Mouse (Mus musculus) frontal cortex, postnatal 25 days (tissue): ENCODE data around the gene Rhof.

Experiments
- DNase-seq, 2 experiments: peaks; one replicate each; pipeline ENCODE4 v3.0.0; 2022; ENCODE audit warnings: low spot score in 2 of 2

Gene Rhof

GRCm38 (mm10) chr5:123132308-123133071 lies at the start of gene Rhof:
Gene Rhof, minus strand, starts transcription at chr5:123132692.
- peak; percentile 77 to 78 for DNase-seq

- no peak for DNase-seq
Measured at GRCm38 (mm10) chr5:123181536-123181935, 49.0 kb upstream of the Rhof start.

GRCm38 (mm10) chr5:123180390-123180789 lies 47.9 kb upstream of the Rhof start:
- DNase-seq = no peak

- no peak for DNase-seq
Measured at GRCm38 (mm10) chr5:123178792-123179191, 46.3 kb upstream of the Rhof start.

- DNase-seq = peak; percentile 64 to 78
Measured at GRCm38 (mm10) chr5:123171646-123172350, 39.3 kb upstream of the Rhof start.

- no peak for DNase-seq
Measured at GRCm38 (mm10) chr5:123170365-123170764, 37.9 kb upstream of the Rhof start.

- no peak for DNase-seq
Measured at GRCm38 (mm10) chr5:123169284-123169683, 36.8 kb upstream of the Rhof start, which contains the start of gene Psmd9. Gene Psmd9, plus strand, starts transcription at chr5:123169413.

- DNase-seq = no peak
Measured at GRCm38 (mm10) chr5:123167591-123167990, 35.1 kb upstream of the Rhof start.

GRCm38 (mm10) chr5:123166437-123166836 lies 33.9 kb upstream of the Rhof start:
- DNase-seq = no peak

- no peak for DNase-seq
Measured at GRCm38 (mm10) chr5:123162942-123163341, 30.4 kb upstream of the Rhof start.

GRCm38 (mm10) chr5:123160341-123160740 lies 27.8 kb upstream of the Rhof start:
- no peak for DNase-seq

- no peak for DNase-seq
Measured at GRCm38 (mm10) chr5:123159866-123160265, 27.4 kb upstream of the Rhof start.

GRCm38 (mm10) chr5:123159446-123159845 lies 27.0 kb upstream of the Rhof start:
- DNase-seq = no peak

GRCm38 (mm10) chr5:123157972-123158371 lies 25.5 kb upstream of the Rhof start:
- DNase-seq = no peak

GRCm38 (mm10) chr5:123156763-123157162 lies 24.3 kb upstream of the Rhof start:
- DNase-seq = no peak

- DNase-seq = no peak
Measured at GRCm38 (mm10) chr5:123155425-123155824, 22.9 kb upstream of the Rhof start.

- DNase-seq = no peak
Measured at GRCm38 (mm10) chr5:123152901-123153300, 20.4 kb upstream of the Rhof start.

GRCm38 (mm10) chr5:123151707-123152362 lies 19.3 kb upstream of the Rhof start:
- no peak for DNase-seq

- DNase-seq = no peak
Measured at GRCm38 (mm10) chr5:123151077-123151476, 18.6 kb upstream of the Rhof start.

GRCm38 (mm10) chr5:123150641-123151040 lies 18.1 kb upstream of the Rhof start:
- DNase-seq = no peak

- peak; percentile 86 to 88 for DNase-seq
Measured at GRCm38 (mm10) chr5:123149451-123150400, 17.2 kb upstream of the Rhof start.
